Mouse (Mus musculus) ES-E14 (cell line): Measurements from ENCODE around the gene Hes3.

Source experiments
- CHD2 ChIP-seq: IDR thresholded peaks from 2 replicates; pipeline ENCODE4 v1.6.1; 2014; ENCODE audit warnings: mild to moderate bottlenecking, low read depth, low read length, inconsistent platforms
- MAFK ChIP-seq: IDR thresholded peaks from 2 replicates; pipeline ENCODE4 v1.6.1; 2014; ENCODE audit warnings: mild to moderate bottlenecking, low read depth, low read length, inconsistent platforms; ENCODE audit not compliant: insufficient read depth
- ZNF384 ChIP-seq: IDR thresholded peaks from 2 replicates; pipeline ENCODE4 v1.6.1; 2012; ENCODE audit warnings: low read depth, low read length, inconsistent platforms

DNA sequence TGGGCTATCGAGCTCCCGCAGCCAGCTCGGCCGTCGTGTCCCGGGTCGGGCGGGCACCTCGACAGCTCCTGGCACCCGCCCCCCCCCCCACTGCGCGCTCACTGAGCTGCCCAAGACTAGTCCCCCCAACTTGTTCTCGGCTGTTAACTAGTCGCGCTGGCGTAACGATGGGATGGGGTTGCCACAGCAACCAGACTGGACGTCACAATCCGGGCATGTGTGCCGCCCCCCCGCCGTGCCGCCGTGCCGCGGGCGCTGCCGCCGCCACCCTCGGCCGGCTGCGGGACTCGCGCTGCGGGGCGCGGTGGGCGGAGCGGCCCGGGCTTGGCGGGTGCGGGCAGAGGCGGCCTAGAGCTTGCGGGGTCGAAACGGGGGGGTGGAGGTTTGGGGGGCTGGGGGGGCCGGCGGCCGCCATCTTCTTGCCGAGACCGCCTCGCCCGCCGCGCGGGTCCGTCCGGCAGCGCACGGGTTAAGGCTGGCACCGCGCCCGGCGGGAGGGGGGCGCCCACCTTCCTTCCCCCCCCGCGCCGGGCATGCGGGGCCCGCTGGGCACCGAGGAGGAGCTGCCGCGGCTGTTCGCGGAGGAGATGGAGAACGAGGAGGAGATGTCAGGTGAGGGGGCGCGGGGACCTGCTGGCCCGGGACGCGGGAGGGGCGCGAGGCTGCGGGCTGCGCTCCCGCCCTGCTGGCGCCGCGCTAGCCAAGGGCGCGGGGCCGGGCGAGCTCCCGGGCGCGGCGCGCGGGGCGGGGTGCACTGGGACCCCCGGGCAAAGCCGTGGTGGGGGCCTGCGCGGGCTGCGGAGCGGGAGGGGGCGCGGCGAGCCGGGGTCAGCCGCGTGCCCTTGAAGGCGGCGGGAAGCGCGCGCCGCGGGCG, 47.2 kb upstream of the Hes3 start, which contains the start of gene Chd5:
- TF ChIP-seq CHD2 (no peak), MAFK (no peak), ZNF384 (no peak)
